Mouse (Mus musculus): ENCODE results near the gene Gm15155. TPM values are rescaled to one million over a fixed set of nuclear protein-coding genes. Genes with fewer than 3 reads are reported as not detected.

The Gm15155 gene
- not detected in 2 replicates for polyA plus RNA-seq (2012; rRNA removed)

GRCm38 (mm10) chrX:155624341-155624841 lies at the start of gene Gm15155:
Gm15155 (plus strand) TSS chrX:155624741.

GRCm38 (mm10) chrX:155623701-155624281 lies 750 bp upstream of the Gm15155 start, which contains the start of gene Ptchd1:
Ptchd1 (minus strand) TSS chrX:155623814.

Other genes starting within 250 kb of the Gm15155 start
- gene Ptchd1, start 927 bp upstream of the Gm15155 start, polyA plus RNA-seq (2012; rRNA removed): 0.22 and 0.68 TPM in 2 replicates